20 mouse cellular contexts compared by ENCODE assay signal in genomic region chr7:69566949-69567348, GRCm38 (mm10).
"Had no signal": no experiment of that assay in that cellular context is flagged by ENCODE, and none has a peak within 500 bp of the region (broad histone marks: within the 10 kb centered on the region; RNA-seq: fewer than 3 reads in every experiment).

No protein-coding gene starts in this region.

- DNase-seq: kidney, adult 18-20 months; kidney, adult 9 months; kidney, postnatal 14 days; kidney, postnatal 4 days; left cerebral cortex, postnatal 4 days; liver, postnatal 0 days; lung, embryonic 14.5 days; right cerebral cortex, adult 18-20 months; right cerebral cortex, postnatal 14 days; right cerebral cortex, postnatal 4 days; thymus, postnatal 25 days had no signal

- H3K9me3 ChIP-seq: limb, embryonic 12.5 days; limb, embryonic 15.5 days; neural tube, embryonic 12.5 days; neural tube, embryonic 15.5 days had no signal

- H3K27me3 ChIP-seq: limb, embryonic 12.5 days; limb, embryonic 15.5 days; neural tube, embryonic 12.5 days; neural tube, embryonic 15.5 days had no signal

- H3K4me1 ChIP-seq: limb, embryonic 12.5 days; limb, embryonic 15.5 days; neural tube, embryonic 12.5 days; neural tube, embryonic 15.5 days had no signal

- H3K9ac ChIP-seq: limb, embryonic 12.5 days; limb, embryonic 15.5 days; liver, embryonic 14.5 days; liver, postnatal 0 days; lung, embryonic 14.5 days; neural tube, embryonic 12.5 days; neural tube, embryonic 15.5 days had no signal

- H3K36me3 ChIP-seq: limb, embryonic 12.5 days; limb, embryonic 15.5 days; neural tube, embryonic 12.5 days; neural tube, embryonic 15.5 days had no signal

- H3K27ac ChIP-seq: limb, embryonic 12.5 days; limb, embryonic 15.5 days; liver, embryonic 14.5 days; macrophage; neural tube, embryonic 12.5 days; neural tube, embryonic 15.5 days; stomach, postnatal 0 days had no signal

- H3K4me3 ChIP-seq: limb, embryonic 12.5 days; limb, embryonic 15.5 days; neural tube, embryonic 12.5 days; neural tube, embryonic 15.5 days had no signal

- ATAC-seq: liver, postnatal 0 days; lung, postnatal 0 days had no signal

- H3K4me2 ChIP-seq: limb, embryonic 12.5 days; limb, embryonic 15.5 days; liver, embryonic 11.5 days; lung, embryonic 14.5 days; neural tube, embryonic 12.5 days; neural tube, embryonic 15.5 days had no signal
